Mouse (Mus musculus): Measurements from ENCODE around the gene Gm11627.

DNA sequence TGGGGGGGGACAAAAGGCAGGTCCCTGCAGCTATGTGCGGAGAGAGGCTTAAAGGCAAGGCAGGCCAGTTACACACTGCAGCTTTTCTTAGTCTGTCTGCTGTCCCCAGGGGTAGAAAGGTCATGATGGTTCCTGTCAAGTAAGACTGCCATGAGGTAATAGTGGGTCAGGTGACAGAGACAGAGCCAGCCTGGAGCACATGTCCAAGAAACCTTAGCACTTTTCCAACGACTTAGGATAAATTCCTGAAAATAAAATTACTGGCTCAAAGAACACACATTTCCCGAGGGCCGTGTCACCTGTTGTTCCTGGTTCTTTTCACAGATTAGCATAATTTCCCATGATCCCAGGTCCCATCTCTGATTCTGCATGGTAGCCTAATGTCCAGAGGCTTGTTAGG lies 31.0 kb upstream of the Gm11627 start:
- TF ChIP-seq CTCF (IDR thresholded peaks at IDR 0.05; ENCODE audit: low read depth) (no peak), EP300 (optimal IDR thresholded peaks at IDR 0.05) (no peak)

Measured in stomach, postnatal 0 days (tissue).